Mouse (Mus musculus) neural tube, embryonic 11.5 days (tissue): ENCODE data around the gene Pofut1. TPM values are rescaled to one million over a fixed set of nuclear protein-coding genes. Genes with fewer than 3 reads are reported as not detected.
"Not testable (repeated sequence)": the region's sequence is repeated elsewhere in the genome, so short reads cannot be mapped to it uniquely, and the experiment has no call there.

Experiments
- ATAC-seq: fragments of 200-750 bp; cut with Nextera tagmentation; 2 replicates; pipeline ENCODE4 v1.8.0; 2017; ENCODE audit warnings: moderate number of reproducible peaks, mild to moderate bottlenecking, moderate TSS enrichment, moderate library complexity; ENCODE audit not compliant: insufficient read depth, low FRiP score, low TSS enrichment
- DNase-seq: peaks from one replicate; pipeline ENCODE4 v3.0.0-alpha.2; 2015; ENCODE audit warnings: low spot score
- H3K27ac ChIP-seq: fragments of 300-500 bp; sonication (generic); 2 replicates; pipeline ENCODE4 v1.5.1; 2014; ENCODE audit warnings: low read depth, mild to moderate bottlenecking, low read length
- H3K27me3 ChIP-seq: fragments of 300-500 bp; sonication (generic); 2 replicates; pipeline ENCODE4 v1.6.1; 2014; ENCODE audit warnings: mild to moderate bottlenecking, low read length, mixed read lengths; ENCODE audit not compliant: control insufficient read depth, insufficient read depth
- H3K36me3 ChIP-seq: fragments of 300-500 bp; sonication (generic); 2 replicates; pipeline ENCODE4 v1.6.1; 2014; ENCODE audit warnings: mild to moderate bottlenecking, low read length, moderate library complexity, mixed read lengths; ENCODE audit not compliant: control insufficient read depth, insufficient read depth
- H3K4me1 ChIP-seq: fragments of 300-500 bp; sonication (generic); 2 replicates; pipeline ENCODE4 v1.6.1; 2014; ENCODE audit warnings: low read length, mixed read lengths; ENCODE audit not compliant: control insufficient read depth, insufficient read depth
- H3K4me2 ChIP-seq: fragments of 300-500 bp; sonication (generic); 2 replicates; pipeline ENCODE4 v1.6.1; 2014; ENCODE audit warnings: low read depth, mild to moderate bottlenecking, moderate library complexity
- H3K4me3 ChIP-seq: fragments of 300-500 bp; sonication (generic); 2 replicates; pipeline ENCODE4 v1.5.1; 2014; ENCODE audit warnings: low read depth, low read length
- H3K9ac ChIP-seq: fragments of 300-500 bp; sonication (generic); 2 replicates; pipeline ENCODE4 v1.6.1; 2014; ENCODE audit warnings: mild to moderate bottlenecking, low read length
- H3K9me3 ChIP-seq: fragments of 300-500 bp; sonication (generic); 2 replicates; pipeline ENCODE4 v1.6.1; 2016; ENCODE audit warnings: low read length; ENCODE audit not compliant: control insufficient read depth
- WGBS: fragments of 180-500 bp; shearing (Covaris S2); extraction: QIAGEN DNeasy Blood & Tissue Kit; methylation state at CpG from one replicate; pipeline ENCODE4 v1.1.7; 2014; 5-methylcytosine and 5-hydroxymethylcytosine counted together
- polyA plus RNA-seq: library from polyadenylated mRNA; unstranded; fragments of >200 nt; fragmentation: Nextera tagmentation; extraction: Ambion mirVana; gene quantifications from 2 replicates; pipeline ENCODE4 v1.2.1, GENCODE M21; 2014

The Pofut1 gene
- polyA plus RNA-seq, 1 experiment from 2014 or later = 5.4 TPM

GRCm38 (mm10) chr2:153242156-153242555 lies 823 bp downstream of the Pofut1 start:
- Histone ChIP-seq H3K4me3 (peak overlapping the region; percentile 98), H3K36me3 (no peaks in the 10 kb centered on the region), H3K9me3 (no peaks in the 10 kb centered on the region), H3K9ac (peak overlapping the region; percentile 98), H3K27me3 (no peaks in the 10 kb centered on the region), H3K4me1 (peaks cover 11% of the 10 kb centered on the region), H3K27ac (no peak overlapping the region), H3K4me2 (peak overlapping the region; percentile 79)
- DNase-seq = no peak
- ATAC-seq = no peak
- 70% methylated on average over 6 of the region's 6 CpGs for WGBS

GRCm38 (mm10) chr2:153249751-153250150 lies 8.4 kb downstream of the Pofut1 start:
- no peak for DNase-seq
- H3K4me3 ChIP-seq = no peak overlapping the region
- 91% methylated on average over 5 of the region's 5 CpGs for WGBS
- H3K4me2 ChIP-seq = no peak overlapping the region
- no peaks in the 10 kb centered on the region for H3K4me1 ChIP-seq
- no peaks in the 10 kb centered on the region for H3K27me3 ChIP-seq
- H3K9ac ChIP-seq = no peak overlapping the region
- ATAC-seq = no peak
- no peak overlapping the region for H3K27ac ChIP-seq
- peaks cover 4% of the 10 kb centered on the region; the same call in 1 of the 2 replicates for H3K36me3 ChIP-seq
- no peaks in the 10 kb centered on the region for H3K9me3 ChIP-seq

- H3K9ac ChIP-seq = no peak overlapping the region
- 82% methylated on average over 2 of the region's 2 CpGs for WGBS
- ATAC-seq (no peak), DNase-seq (no peak)
- peaks cover 8% of the 10 kb centered on the region for H3K36me3 ChIP-seq
- H3K9me3 ChIP-seq = no peaks in the 10 kb centered on the region
- no peak overlapping the region for H3K27ac ChIP-seq
- no peak overlapping the region for H3K4me2 ChIP-seq
- H3K4me3 ChIP-seq = no peak overlapping the region
- no peaks in the 10 kb centered on the region for H3K4me1 ChIP-seq
- no peaks in the 10 kb centered on the region for H3K27me3 ChIP-seq
Measured at GRCm38 (mm10) chr2:153256604-153257003, 15.3 kb downstream of the Pofut1 start.

- Histone ChIP-seq H3K27ac (no peak overlapping the region), H3K4me3 (no peak overlapping the region), H3K4me1 (no peaks in the 10 kb centered on the region), H3K9me3 (no peaks in the 10 kb centered on the region), H3K4me2 (no peak overlapping the region), H3K36me3 (peaks cover 14% of the 10 kb centered on the region), H3K9ac (no peak overlapping the region), H3K27me3 (no peaks in the 10 kb centered on the region)
- ATAC-seq = no peak
- DNase-seq = no peak
- WGBS = 85% methylated on average over 12 of the region's 12 CpGs
Measured at GRCm38 (mm10) chr2:153259030-153259863, 17.9 kb downstream of the Pofut1 start.

GRCm38 (mm10) chr2:153259864-153260674 lies 18.7 kb downstream of the Pofut1 start:
- no peak overlapping the region for H3K4me3 ChIP-seq
- H3K4me2 ChIP-seq = no peak overlapping the region
- H3K27me3 ChIP-seq = no peaks in the 10 kb centered on the region
- 68% methylated on average over 3 of the region's 3 CpGs for WGBS
- H3K9me3 ChIP-seq = no peaks in the 10 kb centered on the region
- H3K4me1 ChIP-seq = no peaks in the 10 kb centered on the region
- H3K27ac ChIP-seq = no peak overlapping the region
- ATAC-seq (no peak), DNase-seq (no peak)
- H3K9ac ChIP-seq = no peak overlapping the region
- H3K36me3 ChIP-seq = peaks cover 14% of the 10 kb centered on the region

DNA sequence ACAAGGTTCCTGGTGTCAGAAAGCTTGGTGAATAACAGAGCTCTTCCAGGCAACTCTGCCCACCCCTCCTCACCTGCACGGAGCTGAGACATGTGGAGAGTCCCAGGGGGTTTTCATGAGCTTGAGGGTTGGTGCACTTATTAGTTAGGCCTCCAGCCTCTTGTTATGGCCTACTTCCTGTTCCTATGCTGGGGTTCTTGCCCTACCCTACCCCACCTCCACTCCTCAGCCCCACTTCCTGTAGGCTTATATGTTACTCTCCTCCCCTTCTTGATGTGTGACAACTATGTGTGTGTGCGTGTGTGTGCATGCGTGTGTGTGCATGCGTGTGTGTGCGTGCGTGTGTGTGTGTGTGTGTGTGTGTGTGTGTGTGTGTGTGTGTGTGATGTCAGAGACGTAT lies 21.7 kb downstream of the Pofut1 start:
- no peak for ATAC-seq
- Histone ChIP-seq H3K4me3 (no peak overlapping the region), H3K27ac (no peak overlapping the region), H3K9me3 (no peaks in the 10 kb centered on the region), H3K4me1 (no peaks in the 10 kb centered on the region), H3K4me2 (no peak overlapping the region), H3K36me3 (peaks cover 19% of the 10 kb centered on the region), H3K27me3 (no peaks in the 10 kb centered on the region), H3K9ac (no peak overlapping the region)
- WGBS = 92% methylated on average over 6 of the region's 7 CpGs
- DNase-seq = no peak

DNA sequence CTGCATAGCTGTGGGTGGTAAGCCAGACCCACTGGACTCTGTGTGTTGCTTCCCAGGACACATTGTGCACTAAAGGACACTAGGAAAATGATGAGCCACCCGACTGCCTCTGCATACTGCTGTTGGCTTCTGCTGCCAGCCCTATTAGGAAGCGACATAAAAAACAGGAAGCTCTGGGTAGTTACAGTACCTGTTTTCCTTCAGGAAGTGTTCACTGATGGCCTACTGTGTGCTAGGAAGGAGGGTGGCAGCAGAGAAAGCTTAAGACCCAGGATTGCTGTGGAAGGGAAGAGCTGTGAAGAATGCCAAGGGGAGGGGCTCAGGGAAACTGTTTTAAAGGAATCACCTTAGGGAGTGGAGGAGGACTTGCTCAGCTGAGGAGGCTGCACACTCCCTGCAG lies 26.0 kb downstream of the Pofut1 start:
- Histone ChIP-seq H3K4me2 (no peak overlapping the region), H3K9ac (no peak overlapping the region), H3K9me3 (no peaks in the 10 kb centered on the region), H3K27me3 (no peaks in the 10 kb centered on the region), H3K4me1 (no peaks in the 10 kb centered on the region), H3K4me3 (no peak overlapping the region), H3K36me3 (peaks cover 11% of the 10 kb centered on the region), H3K27ac (no peak overlapping the region)
- WGBS = 86% methylated on average over 2 of the region's 2 CpGs
- no peak for ATAC-seq
- no peak for DNase-seq

GRCm38 (mm10) chr2:153270231-153270915 lies 29.0 kb downstream of the Pofut1 start:
- not testable (repeated sequence) for ATAC-seq, H3K4me2 ChIP-seq, H3K4me3 ChIP-seq, H3K27me3 ChIP-seq, H3K27ac ChIP-seq, H3K9me3 ChIP-seq, H3K36me3 ChIP-seq, H3K9ac ChIP-seq, DNase-seq, H3K4me1 ChIP-seq
- WGBS = 84% methylated on average over 8 of the region's 8 CpGs
